Mouse (Mus musculus) ES-Bruce4 (cell line): Measurements from ENCODE around the gene Herc3. TPM values are rescaled to one million over a fixed set of nuclear protein-coding genes. Genes with fewer than 3 reads are reported as not detected.

Experiments used
- H3K27ac ChIP-seq: 2 replicates; pipeline ENCODE4 v1.5.1; 2012; ENCODE audit warnings: low read length, inconsistent platforms; ENCODE audit not compliant: insufficient read depth
- H3K27me3 ChIP-seq: 2 replicates; pipeline ENCODE4 v1.6.1; 2012; ENCODE audit warnings: mild to moderate bottlenecking, low read length, inconsistent platforms; ENCODE audit not compliant: control insufficient read depth, poor library complexity, insufficient read depth, severe bottlenecking
- H3K36me3 ChIP-seq: 2 replicates; pipeline ENCODE4 v1.6.1; 2012; ENCODE audit warnings: inconsistent platforms, mild to moderate bottlenecking, low read length, moderate library complexity; ENCODE audit not compliant: control insufficient read depth, poor library complexity, insufficient read depth, severe bottlenecking
- H3K4me1 ChIP-seq: one replicate; pipeline ENCODE4 v1.8.1; 2011; ENCODE audit warnings: low read length; ENCODE audit not compliant: control insufficient read depth, insufficient read depth
- H3K4me3 ChIP-seq: 2 replicates; pipeline ENCODE4 v1.5.1; 2011; ENCODE audit warnings: low read depth, mild to moderate bottlenecking, low read length
- H3K9ac ChIP-seq: 2 replicates; pipeline ENCODE4 v1.6.1; 2012; ENCODE audit warnings: low read depth, mild to moderate bottlenecking, inconsistent platforms; ENCODE audit not compliant: poor library complexity, severe bottlenecking
- H3K9me3 ChIP-seq: replicated peaks from 2 replicates; pipeline ENCODE4 v1.6.1; 2012; ENCODE audit warnings: mild to moderate bottlenecking, low read length, inconsistent platforms; ENCODE audit not compliant: control insufficient read depth, poor library complexity, insufficient read depth, severe bottlenecking
- CTCF ChIP-seq: IDR thresholded peaks from one replicate; pipeline ENCODE4 v1.8.1; 2011; ENCODE audit warnings: low read depth, low read length
- EP300 ChIP-seq: IDR thresholded peaks from 2 replicates; pipeline ENCODE4 v1.6.1; 2011; ENCODE audit warnings: low read depth, low read length; ENCODE audit not compliant: insufficient read depth
- POLR2A ChIP-seq: IDR thresholded peaks from one replicate; pipeline ENCODE4 v1.8.1; 2011; ENCODE audit warnings: low read length; ENCODE audit not compliant: insufficient read depth
- polyA plus RNA-seq: library from polyadenylated mRNA; stranded (reverse); fragments of >200 nt; gene quantifications from 2 replicates; pipeline ENCODE4 v1.2.4, GENCODE M21; 2011; ENCODE audit warnings: low read depth; ENCODE audit not compliant: missing spikeins, insufficient read depth, insufficient read length

Herc3 gene
- polyA plus RNA-seq, 1 experiment, result 34.5 TPM

- no peaks in the 10 kb centered on the region for H3K27me3 ChIP-seq
- TF ChIP-seq EP300, result no peak
- no peak for TF ChIP-seq POLR2A
- TF ChIP-seq CTCF, result no peak
- no peak overlapping the region for H3K9ac ChIP-seq
- H3K4me1 ChIP-seq, result no peaks in the 10 kb centered on the region
- no peak overlapping the region for H3K4me3 ChIP-seq
- no peak overlapping the region for H3K27ac ChIP-seq
- no peaks in the 10 kb centered on the region for H3K9me3 ChIP-seq
- no peaks in the 10 kb centered on the region for H3K36me3 ChIP-seq
Observed at GRCm38 (mm10) chr6:58934144-58934543, 102.9 kb downstream of the Herc3 start.

- no peak overlapping the region for H3K27ac ChIP-seq
- TF ChIP-seq POLR2A (no peak), EP300 (no peak), CTCF (no peak)
- no peak overlapping the region for H3K9ac ChIP-seq
- no peaks in the 10 kb centered on the region for H3K9me3 ChIP-seq
- H3K27me3 ChIP-seq, result no peaks in the 10 kb centered on the region
- H3K36me3 ChIP-seq, result no peaks in the 10 kb centered on the region
- no peaks in the 10 kb centered on the region for H3K4me1 ChIP-seq
- H3K4me3 ChIP-seq, result no peak overlapping the region
Observed at GRCm38 (mm10) chr6:58937726-58938125, 106.5 kb downstream of the Herc3 start.

GRCm38 (mm10) chr6:58942276-58942675, 111.0 kb downstream of the Herc3 start:
- no peak for TF ChIP-seq EP300
- no peak for TF ChIP-seq POLR2A
- TF ChIP-seq CTCF, result no peak

DNA sequence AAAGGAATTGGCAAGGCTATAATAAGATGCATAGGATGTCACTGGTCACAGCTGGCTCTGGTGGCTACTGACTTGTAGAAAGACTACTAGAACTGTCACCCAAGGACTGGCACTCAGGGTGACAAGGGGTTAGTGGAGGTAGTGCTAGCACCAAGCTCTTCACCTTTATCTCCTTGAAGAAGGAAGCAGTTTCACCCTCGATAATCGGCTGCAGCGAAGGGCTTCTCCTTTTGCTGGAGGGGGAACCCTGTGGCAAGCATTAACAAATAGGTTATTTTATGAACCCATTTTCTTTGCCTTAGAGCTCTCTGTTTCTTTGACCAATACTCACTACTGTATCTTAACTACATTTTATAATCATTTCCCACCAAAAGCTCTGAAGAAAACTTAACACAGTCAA, 112.7 kb downstream of the Herc3 start:
- H3K27me3 ChIP-seq, result no peaks in the 10 kb centered on the region
- H3K9ac ChIP-seq, result no peak overlapping the region
- no peaks in the 10 kb centered on the region for H3K4me1 ChIP-seq
- no peaks in the 10 kb centered on the region for H3K9me3 ChIP-seq
- TF ChIP-seq POLR2A (no peak), EP300 (no peak), CTCF (no peak)
- no peaks in the 10 kb centered on the region for H3K36me3 ChIP-seq
- H3K4me3 ChIP-seq, result no peak overlapping the region
- H3K27ac ChIP-seq, result no peak overlapping the region

More at GRCm38 (mm10) chr6:58942276-58942675, 111.0 kb downstream of the Herc3 start:
- Histone ChIP-seq H3K4me1 (no peaks in the 10 kb centered on the region), H3K9me3 (no peaks in the 10 kb centered on the region), H3K36me3 (no peaks in the 10 kb centered on the region), H3K9ac (no peak overlapping the region), H3K4me3 (no peak overlapping the region), H3K27ac (no peak overlapping the region), H3K27me3 (no peaks in the 10 kb centered on the region)

DNA sequence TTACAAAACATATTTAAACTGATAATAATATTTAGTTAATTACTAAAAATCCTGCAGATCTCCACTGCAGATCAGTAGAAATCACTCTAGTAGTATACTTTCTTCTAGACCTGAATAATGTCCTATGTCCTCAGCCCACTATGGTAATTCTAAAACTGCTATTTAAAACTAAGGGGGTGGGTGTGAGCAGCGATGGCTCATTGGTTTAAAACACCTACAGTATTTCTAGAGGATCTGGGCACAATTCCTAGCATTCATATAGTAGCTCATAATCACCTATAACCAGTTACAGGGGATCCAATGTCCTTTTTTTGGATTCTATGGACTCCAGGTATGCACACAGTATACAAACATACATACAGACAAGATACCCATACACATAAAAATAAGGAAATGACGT, 115.0 kb downstream of the Herc3 start:
- H3K27me3 ChIP-seq, result no peaks in the 10 kb centered on the region
- H3K4me3 ChIP-seq, result no peak overlapping the region
- no peaks in the 10 kb centered on the region for H3K9me3 ChIP-seq
- TF ChIP-seq CTCF (no peak), EP300 (no peak), POLR2A (no peak)
- no peak overlapping the region for H3K9ac ChIP-seq
- H3K27ac ChIP-seq, result no peak overlapping the region
- no peaks in the 10 kb centered on the region for H3K4me1 ChIP-seq
- no peaks in the 10 kb centered on the region for H3K36me3 ChIP-seq

DNA sequence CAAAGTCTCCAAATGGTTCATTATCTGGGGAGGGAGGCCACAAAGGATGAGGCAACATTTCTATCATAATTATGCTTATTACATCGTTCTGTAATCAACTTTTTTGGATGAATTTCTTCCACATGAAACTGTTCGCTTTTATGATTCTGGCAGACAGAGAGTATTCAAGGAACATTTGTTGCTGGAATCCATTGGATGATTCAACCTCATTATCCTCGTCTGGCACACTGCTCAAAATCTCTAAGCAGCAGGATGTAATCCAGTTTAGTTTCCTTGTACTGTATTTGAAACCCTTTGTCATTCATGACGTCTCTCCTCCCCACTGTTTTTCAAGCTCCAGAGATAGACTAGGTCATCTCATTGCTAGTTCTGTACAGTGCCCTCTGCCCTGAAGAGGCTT, 115.6 kb downstream of the Herc3 start:
- Histone ChIP-seq H3K36me3 (no peaks in the 10 kb centered on the region), H3K4me3 (no peak overlapping the region), H3K9me3 (no peaks in the 10 kb centered on the region), H3K27ac (no peak overlapping the region), H3K9ac (no peak overlapping the region), H3K27me3 (no peaks in the 10 kb centered on the region), H3K4me1 (no peaks in the 10 kb centered on the region)
- TF ChIP-seq EP300 (no peak), POLR2A (no peak), CTCF (no peak)
